In genomic region chr5:136637872-136638271, GRCm38 (mm10) we compare ENCODE assay signal across 11 mouse cellular contexts. TPM values are rescaled to one million over a fixed set of nuclear protein-coding genes. Genes with fewer than 3 reads are reported as not detected.
A peak's percentile ranks its signal among the peaks of the same experiment; 100 is the strongest.
DNase-seq lines count a peak whose midpoint lies in the region.
"Had no signal": no experiment of that assay in that cellular context is flagged by ENCODE, and none has a peak within 500 bp of the region (broad histone marks: within the 10 kb centered on the region; RNA-seq: fewer than 3 reads in every experiment).

No protein-coding gene starts in this region.

- peak; percentile 10 to 14 for DNase-seq in left cerebral cortex, adult 18-20 months (ENCODE audit: low spot score in 2 of 2)
- no peak for DNase-seq in left cerebral cortex, adult 11 months (ENCODE audit: low spot score)
- DNase-seq in brain, embryonic 18.5 days (ENCODE audit: low read depth, low spot score): peak; percentile 18
- DNase-seq in layer of hippocampus, adult 9-11 months: peak; percentile 32
- peak; percentile 38 for DNase-seq in right cerebral cortex, postnatal 14 days
- no peak for DNase-seq in cerebellum, adult 11-12 months
- no peak for DNase-seq in adrenal gland, adult 18-20 months (ENCODE audit: low spot score in 2 of 2)
- DNase-seq: kidney, adult 11 months; thymus, adult 18-20 months had no signal

RNA-seq across cellular contexts. Expression of gene Myl10, which starts 55.1 kb away (rescaled TPM):
- not detected for total RNA-seq in left cerebral cortex, adult 18-20 months (2021)
- total RNA-seq in adrenal gland, adult 18-20 months (2021): not detected
- total RNA-seq: CH12.LX; neutrophil, adult 5-6 weeks had no signal

Comparison
In these comparisons a context has a peak if more than half of its experiments do, and no peak if none do; other contexts are left out.
1. DNase-seq: peak in left cerebral cortex, adult 18-20 months (2 of 2), brain, embryonic 18.5 days (single experiment), layer of hippocampus, adult 9-11 months (single experiment) and right cerebral cortex, postnatal 14 days (single experiment); none in left cerebral cortex, adult 11 months (single experiment), cerebellum, adult 11-12 months (single experiment) and adrenal gland, adult 18-20 months (0 of 2).